Mouse (Mus musculus) ES-CJ7 (cell line): ENCODE results near the gene A030003K21Rik.
"Not testable (repeated sequence)": the region's sequence is repeated elsewhere in the genome, so short reads cannot be mapped to it uniquely, and the experiment has no call there.

Source experiments
- DNase-seq: peaks from one replicate; pipeline ENCODE4 v3.0.0; 2011; ENCODE audit warnings: low read depth, low spot score

Gene A030003K21Rik

DNA sequence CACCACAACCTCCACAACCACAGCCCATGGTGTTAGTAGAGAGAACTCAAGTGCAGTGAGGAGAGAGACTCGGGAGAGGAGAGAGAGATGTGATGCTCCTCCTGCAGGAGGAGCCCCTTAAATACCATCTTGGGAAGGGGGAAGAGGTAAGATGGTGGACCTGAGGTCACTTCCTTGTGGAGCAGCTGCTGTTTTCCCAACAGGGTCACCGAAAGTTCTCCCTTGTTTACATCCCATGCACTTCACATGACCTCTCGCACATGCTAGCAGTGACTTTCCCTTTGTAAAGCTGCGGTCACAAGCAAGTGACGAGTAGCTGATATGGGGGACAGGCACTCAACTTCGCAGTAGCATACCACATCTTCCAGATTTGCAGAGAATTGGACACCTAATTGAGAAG, at the start of gene A030003K21Rik:
Gene A030003K21Rik, minus strand, starts transcription at position 94 of the 400 bp plus-strand sequence.
- not testable (repeated sequence) for DNase-seq

DNA sequence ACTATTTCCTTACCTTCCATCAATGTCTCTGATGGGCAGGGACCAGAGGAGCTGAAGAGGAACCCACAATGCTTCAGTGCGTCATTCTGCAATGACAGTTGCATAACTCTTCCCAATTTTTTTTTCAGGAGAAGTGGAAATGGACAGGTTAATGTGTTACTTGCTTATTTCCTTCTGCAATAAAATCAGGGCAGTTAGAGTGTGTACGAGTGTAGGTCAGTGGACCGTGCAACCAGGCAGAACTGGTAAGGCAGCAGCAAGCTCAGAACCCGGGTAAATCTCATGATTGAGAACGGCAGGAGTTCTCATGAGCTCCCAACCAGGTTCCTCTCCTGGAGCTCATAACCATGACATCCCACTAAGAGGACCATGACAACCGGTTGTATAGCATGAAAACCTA, 48.9 kb upstream of the A030003K21Rik start:
- DNase-seq: no peak

DNA sequence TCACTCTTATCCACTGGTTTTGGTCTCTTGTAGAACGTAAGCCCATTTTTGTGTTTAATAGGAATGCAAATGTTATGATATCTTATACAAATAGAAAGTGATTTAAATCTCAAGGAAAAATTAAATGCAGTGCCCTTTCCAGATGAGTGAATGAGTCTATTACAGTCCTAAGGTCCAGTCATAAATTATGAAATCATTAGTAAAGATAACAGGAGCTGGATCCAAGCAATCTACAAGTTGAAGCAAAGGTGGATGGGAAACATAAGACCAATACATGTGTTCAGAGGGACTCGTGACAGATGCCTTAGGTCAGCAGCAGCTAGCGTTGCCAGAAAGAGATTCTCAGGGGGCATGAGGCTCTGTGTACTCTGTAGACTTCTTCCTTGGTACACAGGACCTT, 48.4 kb upstream of the A030003K21Rik start:
- DNase-seq: no peak

DNA sequence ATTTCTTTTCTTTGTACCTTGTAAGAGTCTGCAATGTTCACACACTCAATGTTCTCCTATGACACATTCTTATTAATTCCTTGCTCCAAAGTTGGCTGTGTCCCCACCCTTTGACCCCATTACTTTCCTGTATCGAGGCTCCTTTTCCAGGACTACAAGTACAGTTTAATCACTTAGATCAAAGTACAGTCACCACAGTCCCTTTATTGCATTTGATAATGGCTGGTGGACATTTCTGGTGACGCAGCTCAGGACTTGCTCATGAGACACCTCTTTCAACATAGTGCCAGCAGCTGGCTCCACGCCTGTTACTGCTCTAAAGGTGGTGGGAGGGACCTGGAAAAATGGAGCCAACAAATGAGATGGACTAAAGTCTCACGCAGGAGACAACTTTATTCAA, 47.9 kb upstream of the A030003K21Rik start:
- no peak for DNase-seq

DNA sequence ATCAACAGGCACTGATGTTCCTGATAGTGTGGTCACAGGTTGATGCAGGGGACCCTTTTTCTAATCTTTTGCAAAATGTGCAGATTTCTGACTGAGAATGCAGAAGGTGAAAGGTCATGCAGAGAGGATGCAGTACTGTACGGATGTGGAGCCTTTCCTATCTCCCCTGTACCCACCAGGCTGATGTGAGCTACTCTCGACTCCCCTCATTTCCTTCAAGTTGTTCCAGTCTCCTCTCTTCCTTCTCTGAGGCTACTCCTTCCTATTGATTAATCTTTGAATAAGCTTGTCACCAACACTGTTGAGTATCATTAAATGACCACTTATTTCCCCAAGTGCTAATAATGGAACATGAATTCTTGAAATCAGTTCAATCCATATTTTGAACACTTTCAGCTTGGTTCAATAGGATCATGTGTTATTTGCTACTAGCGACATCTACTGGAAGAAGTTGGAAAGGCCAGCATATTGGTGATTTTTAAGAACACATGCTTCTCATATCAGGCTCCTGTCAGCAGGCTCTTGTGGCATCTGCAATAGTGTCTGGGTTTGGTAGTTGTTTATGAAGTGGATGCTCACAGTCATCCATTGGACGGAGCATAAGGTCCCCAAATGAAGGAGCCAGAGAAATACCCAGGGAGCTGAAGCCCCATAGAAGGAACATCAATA, 44.5 kb upstream of the A030003K21Rik start:
- peak; percentile 73 for DNase-seq

DNA sequence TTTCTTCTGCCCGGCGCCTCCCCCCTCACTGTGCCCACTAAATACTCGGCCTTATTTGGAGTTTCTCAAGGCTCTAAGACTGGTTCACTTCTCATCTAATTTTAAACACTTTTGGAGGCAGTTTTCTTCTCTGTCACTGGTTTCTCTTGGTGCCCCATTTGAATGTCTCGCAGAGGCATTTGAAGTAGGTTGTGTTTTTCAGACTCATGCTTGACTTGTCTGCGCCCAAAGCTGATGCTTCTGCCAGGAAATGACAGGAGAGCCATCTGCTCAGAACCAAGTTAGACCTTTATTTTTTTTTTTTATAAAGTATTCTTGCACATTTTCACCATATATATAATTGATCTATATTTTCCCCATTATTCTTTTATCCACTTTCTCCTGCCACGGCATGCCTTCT, 43.5 kb upstream of the A030003K21Rik start:
- DNase-seq: no peak

DNA sequence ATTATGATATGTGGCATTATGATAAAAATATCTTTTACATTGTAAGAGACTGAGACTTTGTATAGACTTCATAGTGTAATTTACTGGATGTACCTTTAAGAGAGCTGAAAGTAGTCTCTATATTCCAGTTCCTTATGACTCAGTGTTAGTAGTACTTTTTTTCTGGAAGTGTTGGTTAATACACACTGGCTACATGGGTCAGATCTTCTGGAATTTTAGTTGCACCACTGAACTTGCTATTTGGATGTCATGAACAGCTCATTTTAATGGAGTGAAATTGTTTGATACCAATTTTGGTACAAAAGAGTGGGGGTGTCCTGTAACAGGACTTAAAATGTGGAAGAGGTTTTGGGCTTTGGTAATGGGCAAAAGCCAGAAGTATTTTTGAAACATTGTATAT, 34.7 kb upstream of the A030003K21Rik start:
- no peak for DNase-seq

DNA sequence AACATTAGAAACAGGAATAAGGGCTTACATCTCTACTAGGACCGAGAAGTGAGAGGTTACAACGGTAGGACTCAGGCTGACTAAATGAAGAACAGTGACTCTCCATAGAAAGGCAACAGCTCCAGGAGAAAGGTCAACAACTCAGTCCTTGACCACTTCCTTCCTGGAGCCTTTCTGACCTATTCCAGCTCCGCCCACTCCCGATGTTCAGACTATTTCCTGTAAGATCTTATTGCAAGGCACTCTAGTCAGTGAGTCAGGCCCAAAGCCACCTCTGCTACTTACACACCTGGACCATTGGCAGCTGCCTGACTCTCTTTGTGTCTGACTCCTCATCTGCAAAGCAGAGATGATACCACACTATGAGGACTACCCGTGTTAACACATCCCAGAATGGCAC, 32.6 kb upstream of the A030003K21Rik start:
- DNase-seq: no peak

DNA sequence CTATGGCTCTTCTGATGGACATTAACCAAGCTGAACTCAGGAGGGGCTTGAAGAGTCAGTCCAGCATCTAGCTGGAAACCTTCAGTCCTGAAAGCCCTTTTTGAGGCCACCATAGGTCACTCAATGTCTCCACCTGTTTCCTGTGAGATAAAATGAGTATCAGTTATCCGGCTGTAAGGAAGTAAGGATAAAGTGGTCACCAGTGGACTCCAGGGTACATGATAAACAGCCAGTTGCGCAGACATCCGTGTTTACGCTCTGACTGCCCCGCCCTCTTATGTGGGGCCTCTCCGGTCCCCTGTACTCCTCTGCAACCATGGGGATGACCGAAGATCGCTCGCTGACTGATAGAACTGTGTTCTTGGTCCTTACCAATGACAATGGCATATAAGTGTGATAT, 31.2 kb upstream of the A030003K21Rik start:
- DNase-seq: no peak

DNA sequence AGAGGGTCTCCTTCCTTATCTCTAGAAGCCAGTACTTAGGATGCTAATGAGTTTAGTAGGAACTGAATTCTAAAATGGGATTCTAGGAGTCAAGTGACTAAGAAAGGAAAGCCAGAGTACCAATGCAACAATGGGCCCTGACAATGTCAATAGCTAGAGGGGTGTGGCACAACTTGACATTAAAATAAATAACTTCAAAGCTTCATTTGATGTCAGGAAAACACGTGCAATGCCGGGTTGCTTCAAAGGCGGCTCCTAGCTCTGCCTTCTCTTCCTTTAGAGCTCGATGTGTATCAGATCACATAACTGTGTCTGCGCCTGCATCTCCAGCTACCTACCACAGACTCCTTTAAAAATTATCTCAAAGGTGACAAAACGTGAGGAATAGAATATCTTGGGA, 30.7 kb upstream of the A030003K21Rik start:
- no peak for DNase-seq

DNA sequence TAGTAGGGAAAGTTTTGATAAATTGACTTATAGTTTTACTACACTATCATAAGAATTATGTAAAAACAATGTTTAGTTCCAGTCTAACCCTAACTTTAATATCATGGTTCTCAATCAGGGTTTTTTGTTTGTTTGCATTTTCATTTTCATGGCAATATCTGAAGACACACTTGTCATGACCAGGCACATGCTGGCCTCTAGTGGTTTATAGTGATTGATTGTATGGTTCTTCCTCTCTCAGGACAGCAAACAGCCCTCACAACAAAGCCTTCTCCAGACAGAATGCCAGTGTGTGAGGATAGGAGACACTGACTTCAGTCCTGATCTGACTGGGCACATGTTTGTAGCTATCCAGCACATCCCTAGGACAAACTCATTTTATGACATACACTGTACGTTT, 30.1 kb upstream of the A030003K21Rik start:
- no peak for DNase-seq

DNA sequence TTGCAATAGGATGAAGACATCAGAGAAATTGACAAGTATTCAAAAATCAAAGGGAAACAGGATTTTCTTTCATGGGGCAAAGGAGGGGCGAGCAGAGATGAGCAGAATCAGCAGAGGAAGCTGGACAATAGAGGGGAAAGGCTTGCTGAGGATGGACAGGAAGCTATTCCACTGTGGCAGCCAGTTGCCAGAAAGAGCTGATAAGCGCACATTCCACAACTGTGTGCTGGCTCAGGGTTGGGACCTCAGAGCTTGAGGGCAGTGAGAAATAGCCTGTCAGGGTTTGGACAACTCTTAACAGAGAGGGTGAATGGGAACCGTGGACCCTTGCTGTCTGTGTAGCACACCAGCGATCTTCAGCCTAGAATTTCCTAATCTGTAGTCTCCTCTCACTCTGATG, 28.9 kb upstream of the A030003K21Rik start:
- DNase-seq: no peak

DNA sequence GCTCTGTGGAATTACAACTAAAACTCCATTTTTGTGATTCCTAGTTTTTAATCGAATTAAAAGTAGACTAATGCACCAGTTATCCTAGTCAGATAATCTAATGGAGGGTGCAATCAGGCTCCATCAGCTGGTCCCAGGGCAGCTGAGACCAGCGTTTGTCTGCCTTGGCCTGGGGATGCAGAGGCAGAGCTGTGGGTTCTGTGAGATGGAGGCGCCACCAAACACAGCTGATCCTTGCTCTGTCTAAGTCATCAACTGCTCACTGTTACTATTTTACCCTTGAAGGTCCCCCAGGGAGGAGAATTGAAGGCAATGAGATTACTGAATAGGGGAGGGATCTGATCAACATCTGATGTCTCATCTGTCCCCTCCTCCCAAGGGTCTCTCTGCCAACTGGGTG, 23.2 kb upstream of the A030003K21Rik start:
- DNase-seq: no peak

DNA sequence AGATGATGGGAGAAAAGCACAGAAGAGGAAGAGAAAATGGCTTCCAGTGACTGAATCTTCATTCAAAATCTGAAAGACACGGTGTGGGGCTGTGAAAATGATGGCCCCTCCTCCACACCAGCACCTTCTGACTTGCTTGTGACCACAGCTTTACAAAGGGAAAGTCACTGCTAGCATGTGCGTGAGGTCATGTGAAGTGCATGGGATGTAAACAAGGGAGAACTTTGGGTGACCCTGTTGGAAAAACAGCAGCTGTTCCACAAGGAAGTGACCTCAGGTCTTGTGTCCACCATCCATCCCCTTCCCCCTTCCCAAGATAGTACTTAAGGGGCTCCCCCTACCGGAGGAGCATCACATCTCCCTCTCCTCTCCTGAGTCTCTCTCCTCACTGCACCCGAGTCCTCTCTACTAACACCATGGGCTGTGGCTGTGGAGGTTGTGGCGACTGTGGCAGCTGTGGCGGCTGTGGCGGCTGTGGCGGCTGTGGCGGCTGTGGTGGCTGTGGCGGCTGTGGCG, 16.7 kb upstream of the A030003K21Rik start, which contains the start of gene Gm47955:
Gene Gm47955, plus strand, starts transcription at position 417 of the 516 bp plus-strand sequence.
- peak; percentile 76 for DNase-seq

DNA sequence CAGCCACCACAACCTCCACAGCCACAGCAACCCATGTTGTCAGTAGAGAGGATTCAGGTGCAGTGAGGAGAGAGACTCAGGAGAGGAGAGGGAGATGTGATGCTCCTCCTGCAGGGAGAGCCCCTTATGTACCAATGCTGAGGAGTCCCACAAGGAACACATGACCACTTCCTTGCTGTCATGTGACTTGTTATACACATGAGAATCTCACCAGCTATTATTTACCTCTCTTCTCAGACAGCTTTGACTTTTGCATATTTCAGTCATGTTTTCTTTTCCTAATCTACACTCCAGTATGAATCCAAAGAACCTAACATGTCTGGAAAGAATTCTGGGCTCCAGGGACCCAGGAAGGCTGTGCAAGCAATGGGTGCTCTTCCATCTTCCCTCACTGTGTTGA, 12.7 kb upstream of the A030003K21Rik start, which contains the start of gene Gm7544:
Gene Gm7544, minus strand, starts transcription at position 101 of the 400 bp plus-strand sequence.
- not testable (repeated sequence) for DNase-seq

DNA sequence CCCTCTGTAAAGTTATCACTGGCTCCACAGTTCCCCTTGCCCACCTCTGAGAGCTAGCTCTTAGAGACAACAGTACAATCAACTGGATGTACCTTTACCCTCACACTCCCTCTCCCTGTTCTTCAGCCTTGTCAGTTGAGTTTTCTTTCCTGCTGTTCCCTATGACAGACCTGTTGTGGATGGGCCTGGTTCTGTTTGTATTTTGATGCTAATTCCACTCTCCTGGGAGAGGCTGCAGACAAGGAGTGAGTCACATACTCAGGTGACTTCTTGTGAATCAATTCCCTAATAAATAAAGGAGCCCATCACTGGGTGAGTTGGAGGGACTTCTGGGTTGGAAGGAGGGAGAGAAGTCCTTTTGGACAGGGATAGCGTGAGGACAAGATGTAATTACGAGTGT, 5.4 kb upstream of the A030003K21Rik start:
- peak; percentile 59 for DNase-seq

DNA sequence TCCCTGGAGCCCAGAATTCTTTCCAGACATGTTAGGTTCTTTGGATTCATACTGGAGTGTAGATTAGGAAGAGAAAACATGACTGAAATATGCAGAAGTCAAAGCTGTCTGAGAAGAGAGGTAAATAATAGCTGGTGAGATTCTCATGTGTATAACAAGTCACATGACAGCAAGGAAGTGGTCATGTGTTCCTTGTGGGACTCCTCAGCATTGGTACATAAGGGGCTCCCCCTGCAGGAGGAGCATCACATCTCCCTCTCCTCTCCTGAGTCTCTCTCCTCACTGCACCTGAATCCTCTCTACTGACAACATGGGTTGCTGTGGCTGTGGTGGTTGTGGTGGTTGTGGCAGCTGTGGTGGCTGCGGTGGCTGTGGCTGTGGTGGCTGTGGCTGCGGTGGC, 2.8 kb upstream of the A030003K21Rik start:
- DNase-seq: not testable (repeated sequence)

DNA sequence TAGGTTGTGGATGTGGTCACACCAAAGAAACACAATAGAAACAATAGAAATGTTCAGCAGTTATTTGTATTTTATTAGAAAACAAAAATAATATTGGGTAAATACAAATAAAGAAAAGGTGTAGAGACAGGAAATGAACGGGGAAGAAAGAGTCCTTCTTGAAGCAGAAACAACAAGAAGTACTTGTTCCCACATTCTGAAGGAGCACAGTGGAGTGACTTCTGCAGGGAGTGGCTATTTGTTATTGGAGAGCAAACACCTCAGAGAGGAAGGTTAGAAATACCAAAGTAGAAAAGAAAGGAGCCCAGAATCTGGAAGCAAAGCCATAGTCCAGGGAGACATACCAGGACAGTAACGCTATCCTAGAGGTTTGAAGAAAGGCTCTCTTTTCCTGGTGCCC, 683 bp downstream of the A030003K21Rik start:
- not testable (repeated sequence) for DNase-seq

DNA sequence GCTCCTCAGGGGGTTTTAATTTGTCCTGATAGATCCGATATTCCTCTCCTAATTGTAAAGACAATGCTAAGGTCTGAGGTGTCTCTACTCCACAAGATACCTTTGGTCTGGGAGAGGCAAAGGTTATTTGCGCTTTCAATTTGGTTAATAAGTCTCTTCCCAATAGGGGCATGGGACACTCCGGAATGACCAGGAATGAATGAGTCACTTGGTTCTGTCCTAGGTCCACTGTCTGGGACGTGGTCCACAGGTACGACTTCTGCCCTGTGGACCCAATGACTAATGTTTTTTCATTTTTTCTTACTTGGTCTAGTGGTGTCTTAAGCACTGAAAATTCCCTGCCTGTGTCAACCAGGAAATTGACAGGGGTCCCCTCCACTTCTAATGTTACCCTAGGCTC, 4.5 kb downstream of the A030003K21Rik start:
- DNase-seq: no peak

DNA sequence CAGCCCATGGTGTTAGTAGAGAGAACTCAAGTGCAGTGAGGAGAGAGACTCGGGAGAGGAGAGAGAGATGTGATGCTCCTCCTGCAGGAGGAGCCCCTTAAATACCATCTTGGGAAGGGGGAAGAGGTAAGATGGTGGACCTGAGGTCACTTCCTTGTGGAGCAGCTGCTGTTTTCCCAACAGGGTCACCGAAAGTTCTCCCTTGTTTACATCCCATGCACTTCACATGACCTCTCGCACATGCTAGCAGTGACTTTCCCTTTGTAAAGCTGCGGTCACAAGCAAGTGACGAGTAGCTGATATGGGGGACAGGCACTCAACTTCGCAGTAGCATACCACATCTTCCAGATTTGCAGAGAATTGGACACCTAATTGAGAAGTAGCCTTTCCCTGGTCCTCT, 11.9 kb downstream of the A030003K21Rik start, which contains the start of gene Gm6217:
Gene Gm6217, minus strand, starts transcription at position 74 of the 400 bp plus-strand sequence.
- DNase-seq: not testable (repeated sequence)

DNA sequence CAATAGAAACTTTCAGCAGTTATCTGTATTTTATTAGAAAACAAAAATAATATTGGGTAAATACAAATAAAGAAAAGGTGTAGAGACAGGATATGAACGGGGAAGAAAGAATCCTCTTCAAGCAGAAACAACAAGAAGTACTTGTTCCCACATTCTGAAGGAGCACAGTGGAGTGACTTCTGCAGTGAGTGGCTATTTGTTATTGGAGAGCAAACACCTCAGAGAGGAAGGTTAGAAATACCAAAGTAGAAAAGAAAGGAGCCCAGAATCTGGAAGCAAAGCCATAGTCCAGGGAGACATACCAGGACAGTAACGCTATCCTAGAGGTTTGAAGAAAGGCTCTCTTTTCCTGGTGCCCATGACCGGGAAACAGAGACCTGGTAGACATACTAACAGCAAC, 12.6 kb downstream of the A030003K21Rik start:
- not testable (repeated sequence) for DNase-seq

DNA sequence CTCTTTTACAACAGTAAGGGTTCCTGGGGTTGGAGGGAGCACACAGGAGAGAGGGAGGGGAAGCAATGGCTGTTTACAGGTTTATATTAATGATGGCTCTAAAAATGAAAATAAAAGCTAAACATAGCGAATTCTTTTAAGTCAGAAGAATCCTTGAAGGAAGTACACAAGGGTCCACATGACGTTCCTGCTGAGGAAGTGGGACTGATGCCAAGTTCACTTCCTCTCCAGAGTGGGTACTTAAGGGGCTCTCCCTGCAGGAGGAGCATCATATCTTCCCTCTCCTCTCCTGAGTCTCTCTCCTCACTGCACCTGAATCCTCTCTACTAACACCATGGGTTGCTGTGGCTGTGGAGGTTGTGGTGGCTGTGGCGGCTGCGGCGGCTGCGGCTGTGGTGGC, 18.5 kb downstream of the A030003K21Rik start, which contains the start of gene A030014E15Rik:
Gene A030014E15Rik, plus strand, starts transcription at position 268 of the 400 bp plus-strand sequence.
- peak; percentile 31 for DNase-seq

DNA sequence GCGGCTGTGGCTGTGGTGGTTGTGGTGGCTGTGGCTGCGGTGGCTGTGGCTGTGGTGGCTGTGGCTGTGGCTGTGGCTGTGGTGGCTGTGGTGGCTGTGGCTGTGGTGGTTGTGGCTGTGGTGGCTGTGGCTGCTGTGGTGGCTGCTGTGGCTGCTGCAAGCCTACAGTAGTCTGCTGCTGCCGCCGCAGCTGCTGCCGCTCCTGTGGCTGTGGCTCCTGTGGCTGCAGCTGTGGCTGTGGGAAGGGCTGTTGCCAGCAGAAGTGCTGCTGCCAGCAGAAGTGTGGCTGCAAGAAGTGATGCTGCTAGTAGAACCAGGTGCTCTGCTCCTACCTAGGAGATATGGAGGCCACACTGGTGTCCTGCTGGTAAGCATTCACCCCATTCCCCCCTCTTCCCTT, 29.8 kb downstream of the A030003K21Rik start:
- not testable (repeated sequence) for DNase-seq
